Mouse (Mus musculus) kidney, adult 11 months (tissue): ENCODE measurements around the gene Dgki.

Source experiments
- DNase-seq: peaks from one replicate; pipeline ENCODE4 v3.0.0; 2022

The Dgki gene

DNA sequence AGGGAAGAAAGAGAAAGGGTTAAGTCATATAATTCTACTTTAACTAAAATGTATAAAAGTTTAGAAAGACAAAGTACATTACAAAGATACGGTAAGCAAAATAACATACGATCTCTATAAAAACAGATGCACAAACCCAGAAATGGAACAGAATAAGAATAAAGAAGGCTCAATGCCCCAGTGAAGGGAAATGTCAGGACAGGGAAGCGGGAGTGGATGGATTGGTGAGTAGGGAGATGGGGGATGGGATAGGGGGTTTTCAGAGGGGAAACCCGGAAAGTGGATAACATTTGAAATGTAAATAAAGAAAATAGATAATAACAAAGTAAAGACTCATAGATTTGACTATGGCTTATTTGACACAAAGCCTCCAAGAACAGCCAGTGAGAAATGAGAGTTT, 400.1 kb downstream of the Dgki start:
- no peak for DNase-seq

DNA sequence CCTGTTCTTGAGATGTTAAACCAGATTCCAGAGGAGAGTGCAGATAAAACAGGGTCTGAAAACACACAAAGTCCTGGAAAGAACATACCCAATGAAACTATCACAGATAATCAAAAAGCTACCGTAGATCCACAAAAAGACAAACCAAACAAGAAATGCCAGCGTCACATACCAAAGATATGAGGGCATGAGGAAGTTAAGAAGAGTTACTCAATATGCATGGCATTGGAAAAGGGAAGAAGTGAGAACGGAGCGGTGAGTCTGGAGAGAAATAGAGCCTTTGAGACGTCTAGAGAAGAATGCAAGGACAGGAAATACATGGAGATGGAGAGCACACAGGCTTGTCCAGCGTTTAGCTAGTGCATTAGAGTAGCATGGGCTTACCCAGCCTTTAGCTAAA, 401.6 kb downstream of the Dgki start:
- DNase-seq = no peak

DNA sequence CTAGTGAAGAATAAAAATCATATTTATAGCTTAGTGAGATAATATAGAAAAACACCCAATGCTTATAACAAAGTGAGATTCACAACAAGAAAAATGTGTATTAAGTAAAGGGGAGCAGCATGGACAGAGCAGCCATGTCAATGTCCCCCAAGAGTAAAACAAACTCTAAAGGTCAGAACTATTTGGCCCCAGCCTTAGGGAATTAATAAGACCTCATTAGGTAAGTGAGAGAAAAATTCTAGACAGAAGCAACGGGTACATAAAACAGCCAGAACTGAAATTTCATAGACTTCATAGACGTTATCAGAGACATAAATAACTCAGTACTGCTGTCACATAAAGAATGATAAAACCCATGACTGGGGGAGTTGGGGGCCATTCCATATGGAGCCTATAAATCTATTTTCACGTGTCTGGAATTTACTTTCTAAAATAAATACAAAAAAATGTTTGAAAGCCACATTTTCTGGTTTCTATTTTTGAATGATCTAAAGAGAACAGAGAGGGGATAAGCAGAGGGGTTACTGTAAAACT, 402.3 kb downstream of the Dgki start:
- no peak for DNase-seq

DNA sequence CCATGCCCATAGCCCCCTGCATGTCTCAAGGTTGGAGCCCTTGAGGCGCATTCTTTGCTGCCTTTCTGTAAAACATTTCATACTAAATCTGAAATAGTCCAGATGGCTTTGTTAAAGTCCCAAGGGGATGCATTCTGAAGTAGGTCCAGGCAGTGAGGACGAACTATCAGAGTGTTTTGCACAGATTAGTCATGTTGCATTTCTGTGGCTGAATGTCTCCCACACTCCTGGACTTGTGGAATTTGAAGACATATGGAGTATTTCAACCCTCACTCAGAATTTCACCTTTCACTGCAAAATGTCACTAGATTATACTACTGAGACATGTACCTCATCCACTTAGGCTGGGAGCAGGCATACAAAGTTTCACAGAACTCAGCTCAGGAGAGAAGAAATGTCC, 403.3 kb downstream of the Dgki start:
- DNase-seq = no peak

DNA sequence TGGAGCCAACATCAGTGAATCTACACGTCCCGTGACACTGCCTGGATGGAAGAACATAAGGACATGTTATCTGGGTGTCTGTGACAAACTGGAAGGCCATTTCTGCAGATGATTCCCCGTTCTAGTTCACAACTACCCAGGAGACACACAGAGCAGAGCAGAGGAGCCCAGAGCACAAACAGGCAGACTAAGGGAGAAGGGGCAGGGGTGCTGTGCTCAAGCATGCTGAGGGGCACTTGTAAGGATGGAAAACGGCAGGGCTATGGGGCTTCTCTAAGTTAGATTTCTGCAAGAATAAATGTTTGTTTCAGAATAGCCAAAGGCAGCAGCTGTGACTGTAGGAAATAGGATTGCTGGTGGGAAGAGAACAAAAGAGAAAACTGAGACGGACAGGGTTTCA, 408.2 kb downstream of the Dgki start:
- DNase-seq = no peak

DNA sequence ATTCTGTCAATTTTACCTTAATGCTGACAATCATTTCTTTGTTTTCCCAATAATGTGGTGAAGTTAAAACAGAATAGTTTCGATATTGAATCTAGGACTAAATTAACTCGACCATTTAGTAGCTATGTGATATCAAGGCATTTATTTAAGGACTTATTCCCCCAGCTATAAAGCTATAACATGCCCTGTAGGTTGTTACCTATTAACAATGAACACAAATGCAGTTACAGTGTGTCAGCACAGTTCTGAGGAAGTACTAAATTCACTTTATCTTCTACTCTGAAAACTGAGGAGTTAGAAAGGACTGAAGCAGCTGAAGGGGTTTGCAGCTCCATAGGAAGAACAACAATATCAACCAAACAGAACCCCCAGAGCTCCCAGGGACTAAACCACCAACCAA, 409.2 kb downstream of the Dgki start:
- DNase-seq = no peak

DNA sequence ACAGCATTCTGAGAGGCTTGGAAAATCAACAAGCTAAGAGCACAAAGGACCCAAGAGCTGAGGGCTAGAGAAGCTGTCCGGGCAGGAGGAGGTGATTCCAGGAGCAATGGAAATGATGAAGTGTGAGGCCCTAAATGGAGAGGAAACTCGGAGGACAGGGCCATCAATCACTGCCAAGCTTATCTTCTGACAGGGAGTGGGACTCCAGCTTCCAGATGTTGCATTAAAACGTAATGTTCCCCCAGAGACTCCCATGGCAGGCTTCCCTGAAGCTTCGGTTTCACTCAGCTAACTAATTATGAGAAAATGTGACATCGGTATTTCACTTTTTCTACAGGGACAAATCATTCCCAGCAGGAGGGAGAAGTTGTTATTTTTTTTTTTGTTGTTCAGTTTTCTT, 409.7 kb downstream of the Dgki start:
- DNase-seq = peak; percentile 46

DNA sequence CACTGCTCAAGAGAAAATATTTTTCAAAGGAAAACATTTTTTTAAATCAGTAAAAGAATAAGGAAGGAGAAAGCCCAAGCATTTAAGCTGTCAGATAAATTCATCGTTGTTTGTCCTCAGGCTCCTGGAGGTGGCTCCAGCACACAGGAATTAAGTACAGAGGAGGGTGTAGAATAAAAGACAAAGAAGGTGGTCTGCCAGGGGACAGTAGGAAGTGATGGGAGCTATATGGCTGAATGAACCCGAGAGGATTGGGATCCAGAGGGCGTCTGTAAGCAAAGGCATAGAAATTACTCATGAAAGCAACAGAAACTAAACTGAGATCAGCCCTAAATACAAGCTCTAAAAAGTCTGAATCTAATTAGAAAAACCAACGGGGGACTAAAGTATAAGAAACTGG, 418.7 kb downstream of the Dgki start:
- DNase-seq = no peak

DNA sequence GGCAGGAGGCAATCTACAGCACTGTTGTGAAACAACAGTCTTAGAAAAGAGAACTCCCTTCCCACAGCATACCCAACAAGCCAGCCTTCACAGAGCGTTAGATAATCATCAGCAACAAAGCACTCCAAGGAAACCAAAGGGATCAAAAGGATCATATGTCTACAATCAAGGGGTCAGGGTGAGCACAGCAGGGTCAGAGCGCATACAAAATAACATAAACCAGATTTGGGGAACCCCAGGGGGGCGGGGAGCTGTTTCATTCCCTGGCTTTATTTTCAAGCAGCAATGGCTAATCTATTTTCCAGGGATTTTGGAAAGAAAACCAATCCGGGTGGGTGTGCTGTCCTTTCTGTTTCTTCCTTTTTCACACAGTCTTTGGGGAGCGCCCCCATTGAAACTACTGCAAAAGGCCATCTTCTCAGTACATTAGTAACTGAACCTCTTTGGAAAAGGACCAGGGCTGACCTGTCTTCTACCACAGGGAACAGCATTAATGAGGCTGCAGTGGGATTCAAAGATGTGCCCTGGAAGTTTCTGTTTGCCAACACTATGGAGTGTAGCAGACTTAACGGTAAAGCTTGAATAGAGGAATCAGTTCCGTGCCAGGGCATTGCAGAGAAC, 419.2 kb downstream of the Dgki start:
- DNase-seq = no peak

DNA sequence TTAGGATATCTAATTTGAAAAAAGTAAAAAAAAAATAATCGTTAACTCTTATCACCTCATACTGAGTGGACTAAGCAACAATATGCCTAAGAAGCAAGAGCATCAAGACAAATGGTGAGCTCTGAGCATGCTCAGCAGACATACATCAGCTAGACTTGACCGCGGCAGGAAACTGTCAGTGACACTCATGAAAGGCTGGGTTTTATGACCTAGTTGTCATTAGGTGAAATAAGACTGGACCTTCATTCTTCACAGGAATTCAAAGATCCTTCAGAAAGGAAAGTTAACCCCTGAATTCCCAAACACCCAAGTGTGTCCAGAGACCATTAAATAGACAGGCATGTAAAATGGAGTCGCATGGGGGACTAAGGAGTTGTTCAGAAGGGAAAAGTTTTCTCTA, 422.6 kb downstream of the Dgki start:
- DNase-seq = no peak

DNA sequence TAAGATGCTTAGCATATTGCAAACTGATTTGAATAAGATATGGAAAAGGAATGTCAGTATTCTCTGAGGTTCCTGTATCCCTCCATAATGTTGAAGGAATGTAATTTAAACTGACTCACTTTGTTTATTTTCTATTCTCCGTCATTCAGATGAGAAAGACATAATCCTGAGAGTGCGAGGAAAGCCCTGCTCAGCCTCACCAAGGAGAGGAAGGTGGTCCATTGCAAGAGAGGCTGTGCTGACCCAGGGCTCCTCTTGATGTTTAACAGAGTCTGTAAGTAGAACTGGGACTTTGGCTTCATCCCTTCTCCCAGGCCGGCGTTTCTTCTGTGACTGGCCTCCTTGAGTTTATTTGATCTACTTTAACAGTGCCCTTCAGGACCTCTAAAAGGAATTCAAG, 423.6 kb downstream of the Dgki start:
- no peak for DNase-seq

DNA sequence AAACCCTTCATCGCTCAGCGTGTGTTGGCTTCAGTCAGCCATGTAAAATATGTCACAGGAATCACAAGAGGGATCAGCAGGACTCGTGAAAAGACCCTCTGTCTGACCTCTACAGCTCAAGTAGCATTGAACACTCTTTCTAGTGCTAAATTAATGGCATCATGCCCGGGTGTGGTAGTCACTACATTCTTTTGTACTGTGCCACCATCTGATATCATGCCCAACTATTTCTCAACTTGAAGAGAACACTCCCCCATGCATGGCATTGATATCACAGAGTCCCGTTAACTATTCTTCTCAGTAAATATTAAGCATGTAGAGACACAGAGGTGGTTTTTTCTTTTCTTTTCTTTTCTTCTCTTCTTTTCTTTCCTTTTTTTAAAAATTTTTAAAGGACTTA, 424.1 kb downstream of the Dgki start:
- DNase-seq = no peak

DNA sequence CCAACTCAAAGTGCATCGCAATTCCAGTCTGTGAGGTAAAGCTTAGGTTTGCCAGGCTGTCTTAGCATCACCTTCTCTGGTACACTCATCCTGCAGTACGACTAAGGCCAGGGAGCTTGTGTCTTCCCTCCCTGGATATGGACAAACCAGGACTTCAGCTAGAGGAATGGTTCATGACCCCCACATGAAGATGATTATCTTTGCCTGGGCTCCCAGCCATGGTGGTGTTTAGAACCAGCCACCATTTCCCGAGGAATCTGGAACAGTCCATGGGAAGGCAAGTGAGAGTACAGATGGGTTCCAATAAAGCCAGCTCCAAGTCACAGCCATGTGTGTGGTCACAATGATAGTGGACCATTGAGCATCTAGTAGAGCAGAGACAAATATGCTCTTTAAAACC, 427.1 kb downstream of the Dgki start:
- no peak for DNase-seq

DNA sequence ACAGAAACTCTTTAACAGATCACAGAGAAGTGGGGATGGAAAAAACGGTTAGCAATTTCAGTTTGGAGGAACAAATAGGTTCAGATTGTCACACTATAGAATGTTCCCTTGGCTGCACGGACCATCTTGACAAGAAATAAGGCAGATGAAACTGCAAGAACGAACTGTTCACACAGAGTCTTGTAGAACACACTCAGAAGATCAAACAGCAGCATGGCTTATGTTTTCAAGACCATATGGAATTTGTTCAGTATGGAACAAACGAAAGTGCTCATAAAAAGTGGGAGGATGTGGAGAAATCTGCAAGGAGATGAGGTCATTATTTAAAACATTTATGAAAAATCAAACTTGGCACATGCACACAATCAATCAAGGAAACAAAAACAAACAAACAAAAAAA, 431.8 kb downstream of the Dgki start:
- DNase-seq = no peak

DNA sequence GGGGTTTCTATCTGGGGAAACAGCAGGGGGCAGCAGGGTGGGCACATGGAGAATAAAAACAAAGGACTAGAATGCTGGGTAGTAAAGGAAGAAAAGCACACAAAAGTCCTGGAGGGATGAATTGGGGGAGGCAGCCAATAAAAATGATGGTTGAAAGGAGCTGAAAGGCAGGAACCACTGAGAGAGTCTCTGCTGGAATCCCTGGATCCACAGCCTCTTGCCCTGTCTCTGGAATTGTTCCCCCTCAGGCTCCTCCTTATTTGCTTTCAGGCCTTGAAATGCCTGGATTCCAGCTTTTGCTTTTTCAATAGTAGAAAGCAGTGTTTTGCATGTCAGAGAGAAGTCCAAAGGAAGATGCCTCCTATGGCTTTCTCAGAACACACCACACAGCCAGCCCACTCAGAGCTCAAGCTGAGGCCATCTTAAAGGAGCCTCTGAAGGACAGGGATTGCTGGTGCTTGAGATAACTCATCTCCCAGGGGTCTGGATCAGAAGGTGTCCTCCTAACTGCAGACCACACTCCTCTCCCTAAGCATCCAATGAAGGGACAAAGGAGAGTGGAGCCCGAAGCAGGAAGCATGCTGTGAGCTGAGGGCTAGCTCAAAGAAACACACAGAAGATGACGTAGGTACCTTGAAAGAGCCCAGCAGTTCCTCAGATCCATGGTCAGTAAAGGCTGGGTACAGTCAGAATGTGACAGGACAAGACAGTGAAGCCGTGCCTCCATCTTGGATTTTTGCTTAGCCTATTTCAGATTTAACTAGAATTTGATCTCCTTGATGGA, 441.5 kb downstream of the Dgki start:
- no peak for DNase-seq

DNA sequence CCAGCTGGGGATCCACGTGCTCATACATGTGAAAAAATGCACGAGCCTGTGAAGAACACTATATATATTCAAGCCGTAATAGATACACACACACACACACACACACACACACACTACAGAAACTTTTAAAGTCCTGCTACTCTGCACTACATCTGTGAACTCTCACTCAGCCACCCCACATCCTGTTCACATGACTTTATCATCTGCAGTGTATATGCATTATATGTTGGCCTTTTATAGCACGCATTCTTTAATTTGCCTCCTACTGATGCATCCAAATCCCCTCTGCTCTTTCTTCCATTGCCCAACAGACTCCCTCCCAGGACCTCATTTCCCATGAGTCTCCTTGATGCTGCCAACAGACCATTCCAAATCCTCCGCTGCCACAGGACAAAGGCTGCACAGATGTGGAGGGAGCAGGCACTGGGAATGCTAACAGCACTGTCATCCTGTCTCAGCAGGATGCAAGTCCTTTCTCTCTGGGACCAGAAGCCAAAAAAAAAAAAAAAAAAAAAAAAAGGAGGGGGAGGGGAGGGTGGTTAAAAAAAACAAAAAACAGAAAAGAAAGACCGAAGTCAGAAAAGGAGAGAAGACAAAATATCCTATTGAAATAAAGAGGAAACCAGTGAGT, 442.2 kb downstream of the Dgki start:
- no peak for DNase-seq

DNA sequence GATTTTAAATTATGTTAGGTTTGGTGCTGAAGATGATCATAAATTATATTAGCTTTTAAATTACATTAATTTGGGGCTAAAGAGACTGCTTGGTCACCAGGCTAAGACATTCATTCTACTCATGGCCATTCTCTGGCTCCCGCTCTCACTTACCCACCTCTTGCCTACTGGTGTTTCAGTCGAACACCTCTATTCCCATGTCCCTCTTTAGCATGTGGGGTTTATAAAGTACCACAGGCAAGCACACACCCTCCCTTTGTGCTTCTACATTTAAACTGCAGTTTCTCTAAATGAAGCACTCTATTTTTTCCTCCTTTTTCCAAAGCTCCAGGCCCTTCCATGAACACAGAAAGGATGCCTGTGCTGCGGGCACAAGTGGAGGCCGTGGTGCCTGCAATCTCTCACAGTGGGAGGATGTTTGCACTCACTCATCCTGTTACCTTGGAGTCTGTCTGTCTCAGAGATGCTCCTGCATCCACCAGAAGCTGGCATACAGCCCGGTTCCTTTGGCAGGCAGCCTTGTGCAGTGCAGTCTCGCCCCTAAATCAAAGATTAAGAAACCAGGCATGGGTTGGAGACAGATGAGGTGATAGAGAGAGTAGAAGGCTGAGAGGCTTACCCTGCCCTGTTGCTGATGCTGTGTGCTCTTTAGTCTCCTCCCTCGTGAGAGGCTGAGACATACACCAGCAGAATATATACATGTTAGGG, 449.4 kb downstream of the Dgki start:
- no peak for DNase-seq

DNA sequence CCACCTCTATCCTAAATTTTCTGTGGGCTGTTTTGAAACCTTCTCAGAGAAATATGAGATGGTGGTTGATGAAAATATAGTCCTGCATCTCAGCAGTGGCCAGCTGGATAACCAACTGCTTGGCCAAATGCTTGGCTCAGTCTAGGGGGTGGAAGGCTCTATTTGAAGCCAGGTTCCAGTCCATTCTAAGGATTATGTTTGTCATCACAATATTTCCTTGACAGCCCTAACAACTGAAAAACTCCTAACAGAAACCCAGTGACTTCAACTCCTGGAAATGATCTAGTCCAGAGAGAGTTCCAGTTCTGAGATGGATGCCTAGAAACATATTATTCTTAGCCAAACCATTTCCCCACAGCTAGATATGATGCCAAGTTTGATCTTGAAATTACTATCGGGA, 454.7 kb downstream of the Dgki start:
- DNase-seq = no peak

DNA sequence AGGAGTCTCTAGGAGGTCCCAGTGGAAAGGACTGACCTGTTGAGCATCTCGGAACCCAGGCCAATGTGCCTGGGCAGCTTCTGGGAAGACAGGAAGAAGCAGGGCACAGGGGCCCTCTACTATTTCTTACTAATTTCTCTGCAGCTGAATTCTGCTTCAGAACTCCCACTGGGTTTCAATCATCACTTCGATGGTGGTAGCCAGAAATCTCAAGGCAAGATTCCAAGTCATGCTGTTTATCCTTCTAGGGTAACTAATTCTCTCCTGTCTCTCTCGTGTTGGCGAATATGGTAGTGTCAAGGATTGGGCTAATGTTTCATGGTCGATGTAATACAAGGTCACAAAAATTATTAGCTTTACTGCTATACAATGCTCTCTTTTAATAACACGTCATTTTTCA, 455.7 kb downstream of the Dgki start:
- no peak for DNase-seq

DNA sequence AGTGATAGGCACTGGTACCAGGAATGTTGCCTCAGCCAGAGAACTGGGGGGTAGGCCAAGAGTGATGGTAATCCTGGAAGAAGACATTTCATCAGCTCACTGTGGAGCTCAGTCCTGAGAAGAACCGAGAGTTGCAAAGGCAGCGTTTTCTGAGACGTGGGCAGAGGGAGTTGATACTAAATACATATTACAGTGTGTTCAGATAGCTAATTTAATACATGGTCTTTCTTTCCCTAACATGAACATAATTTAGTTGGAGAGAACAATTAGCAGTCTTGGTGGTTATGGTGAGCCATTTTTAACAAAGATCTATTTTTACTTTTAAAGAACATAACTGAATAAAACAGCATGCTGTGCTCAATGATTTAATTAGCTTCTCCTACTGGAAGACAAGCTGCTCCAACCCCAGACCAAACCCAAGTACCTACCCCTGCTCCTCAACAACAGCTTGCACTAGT, 456.9 kb downstream of the Dgki start:
- no peak for DNase-seq

DNA sequence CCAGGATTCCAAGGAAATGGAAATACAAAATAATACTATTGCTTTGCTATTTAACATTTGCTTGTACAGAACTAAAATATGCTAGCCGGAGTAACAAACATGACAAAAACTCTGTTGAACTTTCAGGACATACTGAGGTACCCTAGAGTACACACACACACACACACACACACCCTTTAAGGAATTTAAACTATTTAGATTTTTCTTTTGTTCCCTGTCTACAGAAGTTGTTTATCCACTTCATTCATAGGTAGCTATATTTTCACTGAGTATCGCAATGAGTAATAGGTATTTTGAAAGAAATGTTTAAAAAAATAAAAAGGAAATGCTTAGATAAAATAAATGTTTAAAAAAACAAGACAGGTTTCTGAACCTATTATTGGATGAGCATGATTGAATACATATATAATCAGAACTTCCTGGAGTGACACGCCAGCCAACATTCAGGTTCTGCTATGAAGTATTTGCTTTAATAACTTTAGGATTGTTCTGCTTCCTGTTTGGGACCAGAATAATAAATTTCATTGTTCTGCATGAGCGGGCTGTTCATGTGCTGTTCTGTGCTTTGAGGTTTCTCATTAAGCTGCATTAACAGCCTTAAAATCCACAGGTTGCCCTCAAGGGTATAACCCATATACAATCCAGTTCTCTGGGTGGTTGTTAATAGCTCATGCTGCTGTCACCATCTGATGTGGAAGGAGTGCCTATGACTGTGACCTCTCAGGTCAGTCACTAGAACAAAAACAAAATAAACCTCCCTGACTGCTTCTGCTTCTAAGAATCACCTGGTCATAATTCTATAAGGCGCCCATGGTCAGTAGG, 457.7 kb downstream of the Dgki start:
- no peak for DNase-seq

DNA sequence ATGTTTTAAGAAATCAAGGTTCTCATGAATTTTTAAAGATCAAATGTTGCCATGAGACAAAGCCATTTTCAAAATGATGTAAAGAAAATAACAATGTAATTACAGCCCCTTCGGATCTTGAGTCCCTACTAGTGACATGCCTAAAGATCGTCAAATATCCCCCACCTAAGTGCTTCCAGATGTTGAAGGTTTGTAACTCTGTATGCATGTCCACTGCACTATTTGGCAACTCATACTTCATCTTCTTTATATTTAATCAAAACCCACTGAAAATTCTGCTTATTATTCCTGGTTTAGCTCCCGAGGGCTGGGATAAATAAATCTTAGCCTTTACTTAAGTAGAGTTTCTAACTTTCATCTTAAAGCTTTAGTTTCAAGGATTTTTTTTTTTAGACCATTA, 458.3 kb downstream of the Dgki start:
- no peak for DNase-seq

DNA sequence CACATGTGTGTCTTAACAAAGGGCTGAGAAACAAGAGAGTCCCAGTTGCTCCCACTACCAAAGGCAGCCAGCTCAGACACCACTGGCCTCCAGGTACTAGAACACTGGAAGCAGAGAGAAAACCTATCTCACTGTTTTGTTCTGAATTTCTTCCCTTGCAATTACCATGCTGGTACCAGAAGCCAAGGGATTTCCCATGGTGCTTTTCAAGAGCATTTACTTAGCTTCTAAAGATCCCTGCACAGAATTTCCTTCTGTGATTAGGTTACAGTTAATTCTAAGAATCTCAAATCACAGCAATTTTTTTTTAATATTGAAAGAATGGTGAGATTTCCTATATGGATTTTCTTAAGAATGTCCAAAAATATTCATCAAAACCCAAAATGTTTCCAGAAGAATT, 458.8 kb downstream of the Dgki start:
- DNase-seq = no peak
